Mouse (Mus musculus) bone marrow, adult 2 months (tissue): ENCODE measurements at regions not wholly inside any gene's neighbourhood (a gene's known extent, or its start where the extent isn't known, plus 50 kb on each side); places are given as distances from the start of the nearest gene placed in this dataset.

Experiments
- CTCF ChIP-seq: fragments of 200-500 bp; IDR thresholded peaks from 2 replicates; pipeline ENCODE4 v1.5.1; 2011; ENCODE audit warnings: low read length, control low read depth; ENCODE audit not compliant: control insufficient read depth, insufficient read depth
- POLR2A ChIP-seq: fragments of 200-500 bp; IDR thresholded peaks from 2 replicates; pipeline ENCODE4 v1.6.1; 2011; ENCODE audit warnings: low read depth, mild to moderate bottlenecking, control low read depth, low read length, borderline replicate concordance; ENCODE audit not compliant: control insufficient read depth

GRCm38 (mm10) chr2:64850656-64851055 is 174.1 kb downstream of the Grb14 start:
- TF ChIP-seq CTCF (no peak), POLR2A (no peak)
